In the genomic region with DNA sequence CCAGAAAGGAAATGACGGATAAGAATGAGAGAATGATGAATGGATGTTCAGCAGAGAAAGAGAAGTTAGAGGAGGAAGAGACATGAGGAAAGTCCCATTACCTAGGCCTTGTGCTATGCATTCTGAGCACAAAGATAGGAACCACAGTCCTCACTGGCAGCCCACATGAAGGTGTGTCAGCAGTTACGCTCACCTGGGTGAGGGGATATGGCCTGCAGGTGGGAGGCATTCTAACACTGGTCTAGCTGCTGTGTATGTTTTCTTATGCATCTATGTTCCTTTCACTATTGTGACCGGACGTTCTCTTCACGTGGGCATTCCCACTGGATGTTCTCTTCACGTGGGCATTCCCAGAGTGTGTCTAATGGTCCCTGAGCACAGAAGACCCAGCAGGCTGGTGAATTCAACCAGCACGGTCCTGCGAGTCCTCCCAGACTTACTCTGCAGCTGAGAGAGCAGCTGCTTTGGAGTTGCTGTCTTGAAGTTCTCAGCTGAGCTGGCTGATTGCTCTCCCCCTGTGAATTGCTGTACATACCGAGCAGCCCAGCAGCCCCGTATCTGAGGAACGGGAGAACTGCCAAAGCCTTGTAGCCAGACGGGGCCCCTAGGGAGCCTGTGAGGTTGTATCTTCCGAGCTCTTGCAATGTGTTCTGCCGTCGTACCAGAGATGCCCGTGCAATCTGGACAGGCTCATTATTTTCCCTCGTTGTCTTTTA, we compare ENCODE assay signal across 9 mouse cellular contexts.
DNase-seq lines count a peak whose midpoint lies in the region; ATAC-seq and TF ChIP-seq lines count a peak whose summit lies in the region.
"Had no signal": no experiment of that assay in that cellular context is flagged by ENCODE, and none has a peak within 500 bp of the region (broad histone marks: within the 10 kb centered on the region; RNA-seq: fewer than 3 reads in every experiment).

No protein-coding gene starts in this region.

- no peak overlapping the region for H3K9ac ChIP-seq in intestine, embryonic 15.5 days
- H3K9ac ChIP-seq in intestine, postnatal 0 days (ENCODE audit: low read depth, low read length), result no peak overlapping the region
- no peak overlapping the region for H3K9ac ChIP-seq in forebrain, embryonic 12.5 days
- H3K9ac ChIP-seq: liver, embryonic 13.5 days had no signal

- peak; percentile 91 for DNase-seq in brain, embryonic 14.5 days (ENCODE audit: low read depth)
- DNase-seq in layer of hippocampus, postnatal 14 days (ENCODE audit: low spot score in 2 of 2), result peak; percentile 42 to 49
- no peak for DNase-seq in ovary, adult 18-20 months (ENCODE audit: low spot score)
- no peak for DNase-seq in urinary bladder, adult 2 months (ENCODE audit: low spot score)
- DNase-seq: liver, embryonic 13.5 days had no signal

- 60% methylated on average over 17 of the region's 17 CpGs for whole genome bisulfite sequencing in intestine, embryonic 15.5 days
- WGBS in intestine, postnatal 0 days, result 76% methylated on average over 17 of the region's 17 CpGs
- WGBS in forebrain, embryonic 12.5 days, result 67% methylated on average over 17 of the region's 17 CpGs

- H3K27ac ChIP-seq in intestine, embryonic 15.5 days, result no peak overlapping the region
- H3K27ac ChIP-seq in intestine, postnatal 0 days (ENCODE audit: low read depth, low read length), result no peak overlapping the region
- peak overlapping the region; percentile 64 for H3K27ac ChIP-seq in forebrain, embryonic 12.5 days
- H3K27ac ChIP-seq: liver, embryonic 13.5 days had no signal

- no peaks in the 10 kb centered on the region for H3K27me3 ChIP-seq in intestine, embryonic 15.5 days (replicated peaks)
- no peaks in the 10 kb centered on the region for H3K27me3 ChIP-seq in intestine, postnatal 0 days (replicated peaks; ENCODE audit: control insufficient read depth, insufficient read depth, low read length)
- H3K27me3 ChIP-seq in forebrain, embryonic 12.5 days, result no peaks in the 10 kb centered on the region
- H3K27me3 ChIP-seq: liver, embryonic 13.5 days had no signal

- H3K4me3 ChIP-seq in intestine, embryonic 15.5 days (replicated peaks), result no peak overlapping the region
- no peak overlapping the region for H3K4me3 ChIP-seq in intestine, postnatal 0 days (ENCODE audit: low read depth, low read length)
- H3K4me3 ChIP-seq in forebrain, embryonic 12.5 days (replicated peaks), result no peak overlapping the region
- H3K4me3 ChIP-seq: liver, embryonic 13.5 days had no signal

- TF ChIP-seq CTCF in intestine, postnatal 0 days (IDR thresholded peaks at IDR 0.05; ENCODE audit: low read depth), result no peak
- TF ChIP-seq CTCF in brain, embryonic 14.5 days (IDR thresholded peaks at IDR 0.05; ENCODE audit: borderline replicate concordance, extremely low read depth, insufficient read depth, insufficient read length), result no peak

- no peaks in the 10 kb centered on the region for H3K4me1 ChIP-seq in intestine, embryonic 15.5 days (replicated peaks)
- H3K4me1 ChIP-seq in intestine, postnatal 0 days (replicated peaks; ENCODE audit: control insufficient read depth, insufficient read depth, low read length), result no peaks in the 10 kb centered on the region
- H3K4me1 ChIP-seq in forebrain, embryonic 12.5 days, result peaks cover 28% of the 10 kb centered on the region
- H3K4me1 ChIP-seq: liver, embryonic 13.5 days had no signal

- H3K4me2 ChIP-seq in intestine, embryonic 15.5 days (replicated peaks), result no peak overlapping the region; the same call in 1 of the 2 replicates
- H3K4me2 ChIP-seq in intestine, postnatal 0 days (replicated peaks; ENCODE audit: low read depth), result no peak overlapping the region
- no peak overlapping the region for H3K4me2 ChIP-seq in forebrain, embryonic 12.5 days
- H3K4me2 ChIP-seq: liver, embryonic 13.5 days had no signal

- no peak for TF ChIP-seq POLR2A in brain, embryonic 14.5 days (IDR thresholded peaks at IDR 0.05; ENCODE audit: borderline replicate concordance, extremely low read depth, insufficient read depth, insufficient read length, poor library complexity, severe bottlenecking)

- H3K9me3 ChIP-seq in intestine, embryonic 15.5 days, result no peaks in the 10 kb centered on the region
- H3K9me3 ChIP-seq in intestine, postnatal 0 days (ENCODE audit: control insufficient read depth), result no peaks in the 10 kb centered on the region
- no peaks in the 10 kb centered on the region for H3K9me3 ChIP-seq in forebrain, embryonic 12.5 days
- H3K9me3 ChIP-seq: liver, embryonic 13.5 days had no signal

- ATAC-seq in intestine, embryonic 15.5 days, result 0 out of 2 replicates have a peak, but pooled peaks have one; percentile 17
- no peak for ATAC-seq in intestine, postnatal 0 days
- peak; percentile 62; the same call in 1 of the 2 replicates for ATAC-seq in forebrain, embryonic 12.5 days (ENCODE audit: low FRiP score)
- ATAC-seq in monocyte, adult 5-6 weeks (replicated peaks; ENCODE audit: insufficient number of reproducible peaks, low FRiP score, low TSS enrichment, poor library complexity, severe bottlenecking), result no peak

- no peaks in the 10 kb centered on the region for H3K36me3 ChIP-seq in intestine, embryonic 15.5 days
- H3K36me3 ChIP-seq in intestine, postnatal 0 days (ENCODE audit: control insufficient read depth, insufficient read depth), result no peaks in the 10 kb centered on the region
- no peaks in the 10 kb centered on the region for H3K36me3 ChIP-seq in forebrain, embryonic 12.5 days (replicated peaks)
- H3K36me3 ChIP-seq: liver, embryonic 13.5 days had no signal

Comparison
In these comparisons a context has a peak if more than half of its experiments do, and no peak if none do; other contexts are left out.
1. ATAC-seq: peak in intestine, embryonic 15.5 days (single experiment) and forebrain, embryonic 12.5 days (single experiment); none in intestine, postnatal 0 days (single experiment) and monocyte, adult 5-6 weeks (single experiment).
2. DNase-seq: peak in brain, embryonic 14.5 days (single experiment) and layer of hippocampus, postnatal 14 days (2 of 2); none in ovary, adult 18-20 months (single experiment) and urinary bladder, adult 2 months (single experiment).